Mouse (Mus musculus): ENCODE measurements around the gene Ccdc175. TPM values are rescaled to one million over a fixed set of nuclear protein-coding genes. Genes with fewer than 3 reads are reported as not detected.

The Ccdc175 gene
- polyA plus RNA-seq, 1 experiment from 2014 or later = not detected

- H3K27ac ChIP-seq = no peak within 1 kb of the TSS
- under 1% methylated on average over 93 of the region's 94 CpGs for WGBS
Observed at GRCm38 (mm10) chr12:72070327-72071269, 114.2 kb downstream of the Ccdc175 start, which contains the start of gene Gpr135. Gene Gpr135 (minus strand): TSS chr12:72071125.

GRCm38 (mm10) chr12:72069626-72070326 lies 115.1 kb downstream of the Ccdc175 start:
- H3K27ac ChIP-seq = no peak overlapping the region
- peak overlapping the region; percentile 65 for H3K9ac ChIP-seq (replicated peaks)

More at GRCm38 (mm10) chr12:72070327-72071269, 114.2 kb downstream of the Ccdc175 start, which contains the start of gene Gpr135:
- Histone ChIP-seq H3K4me3 (replicated peaks) (peak within 1 kb of the TSS; percentile 68), H3K4me2 (peak within 1 kb of the TSS; percentile 95), H3K9me3 (no peaks in the 10 kb centered on the region), H3K4me1 (replicated peaks) (peaks cover 6% of the 10 kb centered on the region), H3K9ac (replicated peaks) (peak within 1 kb of the TSS; percentile 65), H3K36me3 (peaks cover 5% of the 10 kb centered on the region; the same call in 1 of the 2 replicates), H3K27me3 (peaks cover 28% of the 10 kb centered on the region)
- ATAC-seq (ENCODE audit: insufficient number of reproducible peaks, insufficient read depth, low FRiP score, low TSS enrichment, low read depth) = peak; percentile 82

GRCm38 (mm10) chr12:72057780-72058179 lies 127.0 kb downstream of the Ccdc175 start:
- Histone ChIP-seq H3K27ac (no peak overlapping the region), H3K4me1 (replicated peaks) (no peaks in the 10 kb centered on the region), H3K9me3 (no peaks in the 10 kb centered on the region), H3K4me2 (no peak overlapping the region), H3K9ac (replicated peaks) (no peak overlapping the region), H3K27me3 (no peaks in the 10 kb centered on the region; the same call in 1 of the 2 replicates), H3K36me3 (no peaks in the 10 kb centered on the region), H3K4me3 (replicated peaks) (no peak overlapping the region)
- 94% methylated on average over 1 of the region's 1 CpGs for WGBS
- no peak for ATAC-seq (ENCODE audit: insufficient number of reproducible peaks, insufficient read depth, low FRiP score, low TSS enrichment, low read depth)

More at GRCm38 (mm10) chr12:72069626-72070326, 115.1 kb downstream of the Ccdc175 start:
- H3K4me3 ChIP-seq (replicated peaks) = peak overlapping the region; percentile 68
- peak; percentile 73; the same call in 1 of the 2 replicates for ATAC-seq (ENCODE audit: insufficient number of reproducible peaks, insufficient read depth, low FRiP score, low TSS enrichment, low read depth)
- no peaks in the 10 kb centered on the region for H3K9me3 ChIP-seq
- peaks cover 30% of the 10 kb centered on the region for H3K27me3 ChIP-seq
- H3K4me2 ChIP-seq = peak overlapping the region; percentile 95
- peaks cover 6% of the 10 kb centered on the region for H3K4me1 ChIP-seq (replicated peaks)
- WGBS = 4% methylated on average over 40 of the region's 40 CpGs
- peaks cover 5% of the 10 kb centered on the region; the same call in 1 of the 2 replicates for H3K36me3 ChIP-seq

GRCm38 (mm10) chr12:72053851-72054250 lies 131.0 kb downstream of the Ccdc175 start:
- Histone ChIP-seq H3K9ac (replicated peaks) (no peak overlapping the region), H3K36me3 (no peaks in the 10 kb centered on the region), H3K4me1 (replicated peaks) (no peaks in the 10 kb centered on the region), H3K27ac (no peak overlapping the region), H3K27me3 (no peaks in the 10 kb centered on the region; the same call in 1 of the 2 replicates), H3K4me3 (replicated peaks) (no peak overlapping the region), H3K9me3 (no peaks in the 10 kb centered on the region), H3K4me2 (no peak overlapping the region)
- WGBS = 26% methylated on average over 6 of the region's 6 CpGs
- no peak for ATAC-seq (ENCODE audit: insufficient number of reproducible peaks, insufficient read depth, low FRiP score, low TSS enrichment, low read depth)

GRCm38 (mm10) chr12:72053303-72053702 lies 131.5 kb downstream of the Ccdc175 start:
- no peaks in the 10 kb centered on the region for H3K36me3 ChIP-seq
- H3K4me3 ChIP-seq (replicated peaks) = no peak overlapping the region
- no peak for ATAC-seq (ENCODE audit: insufficient number of reproducible peaks, insufficient read depth, low FRiP score, low TSS enrichment, low read depth)
- WGBS = 46% methylated on average over 6 of the region's 6 CpGs
- no peaks in the 10 kb centered on the region; the same call in 1 of the 2 replicates for H3K27me3 ChIP-seq
- no peak overlapping the region for H3K9ac ChIP-seq (replicated peaks)
- no peaks in the 10 kb centered on the region for H3K4me1 ChIP-seq (replicated peaks)
- H3K4me2 ChIP-seq = no peak overlapping the region
- no peaks in the 10 kb centered on the region for H3K9me3 ChIP-seq
- no peak overlapping the region for H3K27ac ChIP-seq

GRCm38 (mm10) chr12:72052571-72052970 lies 132.3 kb downstream of the Ccdc175 start:
- no peaks in the 10 kb centered on the region for H3K4me1 ChIP-seq (replicated peaks)
- no peak overlapping the region for H3K9ac ChIP-seq (replicated peaks)
- no peaks in the 10 kb centered on the region for H3K36me3 ChIP-seq
- H3K4me3 ChIP-seq (replicated peaks) = no peak overlapping the region
- no peak overlapping the region for H3K4me2 ChIP-seq
- no peak for ATAC-seq (ENCODE audit: insufficient number of reproducible peaks, insufficient read depth, low FRiP score, low TSS enrichment, low read depth)
- no peaks in the 10 kb centered on the region; the same call in 1 of the 2 replicates for H3K27me3 ChIP-seq
- WGBS = 75% methylated on average over 6 of the region's 6 CpGs
- no peak overlapping the region for H3K27ac ChIP-seq
- no peaks in the 10 kb centered on the region for H3K9me3 ChIP-seq

Small RNAs within 50 kb of the gene (microRNA-seq; reads per million reads assigned to microRNA genes)
- gene Gm24466 = not detected

Other genes with a start within 250 kb of the Ccdc175 start
- 0.80 and 0.83 TPM in 2 replicates for gene Gpr135, start 113.9 kb downstream of the Ccdc175 start, polyA plus RNA-seq (2016; fragmentation: Nextera tagmentation; extraction: Ambion mirVana)
- 14.3 and 14.7 TPM in 2 replicates for gene L3hypdh, start 99.6 kb downstream of the Ccdc175 start, polyA plus RNA-seq (2016; fragmentation: Nextera tagmentation; extraction: Ambion mirVana)
- gene Jkamp, start 99.4 kb downstream of the Ccdc175 start, polyA plus RNA-seq (2016; fragmentation: Nextera tagmentation; extraction: Ambion mirVana) = 64.5 and 67.2 TPM in 2 replicates
- gene Rtn1, start 224.0 kb upstream of the Ccdc175 start, polyA plus RNA-seq (2016; fragmentation: Nextera tagmentation; extraction: Ambion mirVana) = 7.0 and 12.8 TPM in 2 replicates

Data from limb, embryonic 12.5 days (tissue).